Mouse (Mus musculus): ENCODE data around the gene Cyp26a1.

DNA sequence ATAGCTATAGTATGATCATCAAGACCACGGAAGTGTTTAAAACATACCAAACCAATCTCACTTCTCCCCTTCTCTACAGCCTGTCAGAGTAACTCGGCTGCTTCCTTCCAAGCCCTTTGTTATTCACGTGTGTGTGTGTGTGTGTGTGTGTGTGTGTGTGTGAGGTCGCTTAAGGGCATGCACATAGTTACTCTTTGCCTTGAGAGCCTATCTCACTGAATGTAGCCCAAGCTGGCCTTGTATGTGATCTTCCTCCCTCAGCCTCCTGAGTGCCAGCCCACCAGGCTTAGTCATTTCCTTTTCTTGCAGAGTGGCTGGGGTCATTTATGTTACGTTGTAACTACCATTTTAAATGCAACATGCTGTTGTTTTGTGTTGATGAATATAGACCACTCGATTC is 32.3 kb upstream of the Cyp26a1 start:
- no peak for TF ChIP-seq CTCF (IDR thresholded peaks at IDR 0.05; ENCODE audit: borderline replicate concordance, insufficient read depth, low read depth, low read length)
- no peak for TF ChIP-seq POLR2A (IDR thresholded peaks at IDR 0.05; ENCODE audit: borderline replicate concordance, insufficient read depth, low read length)

Measured in cerebellum, adult 2 months (tissue).